Mouse (Mus musculus): ENCODE measurements around the gene Serpinb9g. TPM values are rescaled to one million over a fixed set of nuclear protein-coding genes. Genes with fewer than 3 reads are reported as not detected.
"Not testable (repeated sequence)": the region's sequence is repeated elsewhere in the genome, so short reads cannot be mapped to it uniquely, and the experiment has no call there.

Serpinb9g gene
- not detected for total RNA-seq (2021)

- intact Hi-C loops (cut with DNase I); DNase-seq: not testable (repeated sequence)
Observed at GRCm38 (mm10) chr13:33484490-33484889, at the start of gene Serpinb9g. Gene Serpinb9g, plus strand, starts transcription at chr13:33484790.

GRCm38 (mm10) chr13:33483872-33484271 lies 718 bp upstream of the Serpinb9g start:
- intact Hi-C loops (cut with DNase I); DNase-seq: not testable (repeated sequence)

- no peak for DNase-seq
- intact Hi-C loops (cut with DNase I) = no loop called here
Observed at GRCm38 (mm10) chr13:33524629-33525028, 40.0 kb downstream of the Serpinb9g start.

- no peak for DNase-seq
- intact Hi-C loops (cut with DNase I) = no loop called here
Observed at GRCm38 (mm10) chr13:33532814-33533213, 48.2 kb downstream of the Serpinb9g start.

Other genes with a start within 250 kb of the Serpinb9g start
- not detected for gene Serpinb9e, start 235.2 kb upstream of the Serpinb9g start, total RNA-seq (2021)
- not detected for gene Serpinb9f, start 160.7 kb upstream of the Serpinb9g start, total RNA-seq (2021)
- not detected for gene Gm11397, start 89.0 kb upstream of the Serpinb9g start, total RNA-seq (2021)
- gene Serpinb6d, start 176.6 kb downstream of the Serpinb9g start, total RNA-seq (2021) = not detected

Measured in heart, postnatal 10 days (tissue).